Mouse (Mus musculus) hindbrain, embryonic 16.5 days (tissue): Measurements from ENCODE around the gene Zfand4. TPM values are rescaled to one million over a fixed set of nuclear protein-coding genes. Genes with fewer than 3 reads are reported as not detected.

Experiments
- ATAC-seq: fragments of 200-750 bp; cut with Nextera tagmentation; 2 replicates; pipeline ENCODE4 v1.8.0; 2017; ENCODE audit warnings: moderate TSS enrichment, moderate library complexity
- H3K27ac ChIP-seq: fragments of 300-500 bp; sonication (generic); 2 replicates; pipeline ENCODE4 v1.5.1; 2014; ENCODE audit warnings: low read depth, mild to moderate bottlenecking, control low read depth, low read length, moderate library complexity
- H3K27me3 ChIP-seq: fragments of 300-500 bp; sonication (generic); replicated peaks from 2 replicates; pipeline ENCODE4 v1.6.1; 2014; ENCODE audit warnings: low read length; ENCODE audit not compliant: control insufficient read depth, insufficient read depth
- H3K36me3 ChIP-seq: fragments of 300-500 bp; sonication (generic); 2 replicates; pipeline ENCODE4 v1.6.1; 2014; ENCODE audit warnings: mild to moderate bottlenecking, low read length, moderate library complexity, mixed read lengths; ENCODE audit not compliant: control insufficient read depth, insufficient read depth
- H3K4me1 ChIP-seq: fragments of 300-500 bp; sonication (generic); 2 replicates; pipeline ENCODE4 v1.6.1; 2014; ENCODE audit warnings: low read depth, low read length; ENCODE audit not compliant: control insufficient read depth, insufficient read depth
- H3K4me2 ChIP-seq: fragments of 300-500 bp; sonication (generic); 2 replicates; pipeline ENCODE4 v1.6.1; 2014; ENCODE audit warnings: mild to moderate bottlenecking, low read length, control low read depth, moderate library complexity
- H3K4me3 ChIP-seq: fragments of 300-500 bp; sonication (generic); 2 replicates; pipeline ENCODE4 v1.5.1; 2014; ENCODE audit warnings: mild to moderate bottlenecking, low read length, control low read depth, moderate library complexity
- H3K9ac ChIP-seq: fragments of 300-500 bp; sonication (generic); 2 replicates; pipeline ENCODE4 v1.6.1; 2014; ENCODE audit warnings: low read depth, mild to moderate bottlenecking, control low read depth, low read length, moderate library complexity
- H3K9me3 ChIP-seq: fragments of 300-500 bp; sonication (generic); 2 replicates; pipeline ENCODE4 v1.6.1; 2014; ENCODE audit warnings: mild to moderate bottlenecking, low read length, moderate library complexity; ENCODE audit not compliant: control insufficient read depth
- WGBS: fragments of 180-500 bp; shearing (Covaris S2); extraction: QIAGEN DNeasy Blood & Tissue Kit; methylation state at CpG from one replicate; pipeline ENCODE4 v1.1.7; 2014; 5-methylcytosine and 5-hydroxymethylcytosine counted together
- polyA plus RNA-seq: library from polyadenylated mRNA; unstranded; fragments of >200 nt; fragmentation: Nextera tagmentation; extraction: Ambion mirVana; gene quantifications from 2 replicates; pipeline ENCODE4 v1.2.1, GENCODE M21; 2015

Gene Zfand4
- polyA plus RNA-seq, 1 experiment from 2014 or later = 6.7 TPM

GRCm38 (mm10) chr6:116356948-116357325 lies 92.9 kb downstream of the Zfand4 start:
- Histone ChIP-seq H3K4me2 (no peak overlapping the region), H3K9ac (no peak overlapping the region), H3K4me1 (no peaks in the 10 kb centered on the region), H3K36me3 (no peaks in the 10 kb centered on the region), H3K27me3 (no peaks in the 10 kb centered on the region), H3K4me3 (no peak overlapping the region), H3K27ac (no peak overlapping the region), H3K9me3 (no peaks in the 10 kb centered on the region)
- WGBS = 54% methylated on average over 4 of the region's 4 CpGs
- ATAC-seq = no peak

DNA sequence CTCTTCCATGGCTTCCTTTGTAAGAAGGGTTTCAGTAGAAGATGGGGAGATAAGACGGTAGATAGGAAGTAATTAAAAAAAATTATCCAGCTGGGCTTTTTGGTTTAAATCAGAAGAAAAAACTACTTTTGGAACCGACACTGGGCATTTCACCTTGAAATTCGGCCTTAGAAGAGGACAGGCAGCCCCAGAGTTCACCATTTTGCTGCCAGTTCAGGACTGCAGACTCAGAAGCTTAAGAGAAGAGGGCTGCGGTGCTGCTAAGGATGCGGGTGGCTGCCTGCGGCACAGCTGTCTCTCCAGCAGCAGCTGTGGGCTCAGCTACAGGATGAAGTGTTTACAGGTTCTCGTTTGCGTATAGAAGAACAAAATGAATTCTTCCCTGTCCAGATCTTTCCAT lies 94.0 kb downstream of the Zfand4 start:
- no peaks in the 10 kb centered on the region for H3K4me1 ChIP-seq
- H3K4me3 ChIP-seq = no peak overlapping the region
- no peak overlapping the region for H3K27ac ChIP-seq
- ATAC-seq = no peak
- H3K4me2 ChIP-seq = no peak overlapping the region
- no peaks in the 10 kb centered on the region for H3K36me3 ChIP-seq
- no peaks in the 10 kb centered on the region for H3K27me3 ChIP-seq
- H3K9ac ChIP-seq = no peak overlapping the region
- WGBS = 75% methylated on average over 8 of the region's 8 CpGs
- no peaks in the 10 kb centered on the region for H3K9me3 ChIP-seq

DNA sequence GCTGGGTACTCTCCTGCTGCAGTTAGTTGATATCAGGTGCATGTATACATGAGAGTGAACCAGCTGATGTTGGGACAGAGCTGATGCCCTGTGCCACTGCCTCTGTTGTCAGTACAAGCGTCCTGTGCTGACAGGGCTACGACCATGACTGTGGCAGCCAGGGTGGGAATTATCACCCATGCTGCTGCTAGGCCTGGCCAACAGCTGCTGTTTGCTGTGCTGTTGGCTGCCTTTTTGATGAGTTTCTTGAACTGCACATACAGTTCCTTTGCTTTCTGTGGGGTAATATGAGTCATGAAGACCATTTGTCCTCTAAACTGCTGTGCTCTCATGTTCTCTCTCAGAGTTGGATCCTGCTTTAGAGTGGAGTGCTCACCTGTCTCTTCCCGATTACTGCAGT lies 95.2 kb downstream of the Zfand4 start:
- no peaks in the 10 kb centered on the region for H3K27me3 ChIP-seq
- no peaks in the 10 kb centered on the region for H3K36me3 ChIP-seq
- no peak overlapping the region for H3K9ac ChIP-seq
- no peak overlapping the region for H3K27ac ChIP-seq
- no peaks in the 10 kb centered on the region for H3K4me1 ChIP-seq
- no peak overlapping the region for H3K4me2 ChIP-seq
- H3K9me3 ChIP-seq = no peaks in the 10 kb centered on the region
- ATAC-seq = 0 out of 2 replicates have a peak, but pooled peaks have one; percentile 27
- H3K4me3 ChIP-seq = no peak overlapping the region
- 73% methylated on average over 3 of the region's 3 CpGs for WGBS

- Histone ChIP-seq H3K9me3 (0 out of 2 replicates have a peak, but pooled peaks cover 2% of the 10 kb centered on the region), H3K27me3 (no peaks in the 10 kb centered on the region), H3K27ac (no peak overlapping the region), H3K36me3 (no peaks in the 10 kb centered on the region; the same call in 1 of the 2 replicates), H3K4me2 (no peak overlapping the region), H3K4me3 (no peak overlapping the region), H3K4me1 (no peaks in the 10 kb centered on the region), H3K9ac (no peak overlapping the region)
- WGBS = 88% methylated on average over 3 of the region's 3 CpGs
- no peak for ATAC-seq
These were observed 97.4 kb downstream of the Zfand4 start for GRCm38 (mm10) chr6:116361463-116361862.

- 0 out of 2 replicates have a peak, but pooled peaks cover 2% of the 10 kb centered on the region for H3K9me3 ChIP-seq
- H3K36me3 ChIP-seq = no peaks in the 10 kb centered on the region; the same call in 1 of the 2 replicates
- no peak overlapping the region for H3K4me2 ChIP-seq
- no peaks in the 10 kb centered on the region for H3K4me1 ChIP-seq
- no peaks in the 10 kb centered on the region for H3K27me3 ChIP-seq
- no peak overlapping the region for H3K9ac ChIP-seq
- WGBS = 90% methylated on average over 4 of the region's 4 CpGs
- ATAC-seq = no peak
- no peak overlapping the region for H3K27ac ChIP-seq
- H3K4me3 ChIP-seq = no peak overlapping the region
These were observed 98.0 kb downstream of the Zfand4 start for GRCm38 (mm10) chr6:116361993-116362392.

DNA sequence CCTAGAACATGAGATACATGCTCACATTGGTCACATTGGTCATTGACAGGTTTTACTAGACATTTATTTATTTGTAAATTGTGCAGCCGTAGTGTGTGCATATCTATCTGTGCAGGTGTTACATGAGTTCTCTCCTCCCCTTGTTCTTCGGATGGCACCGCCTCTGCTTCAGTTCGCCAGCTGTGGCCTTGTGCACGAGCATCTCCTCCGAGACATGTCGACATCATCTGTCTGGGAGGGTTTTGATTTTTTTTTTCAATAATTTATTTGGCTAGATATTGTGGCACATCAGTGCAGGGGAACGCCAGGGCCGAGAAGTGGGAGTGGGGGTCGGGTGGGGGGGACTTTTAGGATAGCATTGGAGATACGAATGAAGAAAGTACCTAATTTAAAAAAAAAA lies 103.9 kb downstream of the Zfand4 start:
- no peak overlapping the region for H3K4me2 ChIP-seq
- no peaks in the 10 kb centered on the region for H3K27me3 ChIP-seq
- no peak overlapping the region for H3K27ac ChIP-seq
- no peak overlapping the region for H3K9ac ChIP-seq
- no peaks in the 10 kb centered on the region for H3K4me1 ChIP-seq
- no peak overlapping the region for H3K4me3 ChIP-seq
- H3K36me3 ChIP-seq = no peaks in the 10 kb centered on the region; the same call in 1 of the 2 replicates
- ATAC-seq = no peak
- 74% methylated on average over 11 of the region's 11 CpGs for WGBS
- H3K9me3 ChIP-seq = 0 out of 2 replicates have a peak, but pooled peaks cover 2% of the 10 kb centered on the region

DNA sequence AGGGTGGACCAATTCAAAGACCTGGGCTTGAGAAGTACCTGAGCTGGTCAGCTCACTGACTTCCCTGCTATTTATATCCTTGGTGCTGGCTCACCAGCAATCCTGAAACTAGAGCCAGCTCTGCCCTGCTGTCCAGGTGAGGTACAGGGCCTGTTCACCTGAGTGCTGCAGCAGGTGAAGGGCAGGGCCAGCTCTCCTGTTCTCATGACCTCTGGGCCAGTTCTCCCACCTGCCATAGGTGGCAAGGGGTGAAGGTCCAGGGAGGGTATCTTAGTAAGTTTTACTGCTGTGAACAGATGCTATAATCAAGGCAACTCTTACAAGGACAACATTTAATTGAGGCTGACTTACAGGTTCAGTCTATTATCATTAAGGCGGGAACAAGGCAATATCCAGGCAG lies 105.8 kb downstream of the Zfand4 start:
- Histone ChIP-seq H3K4me2 (no peak overlapping the region), H3K27ac (no peak overlapping the region), H3K9me3 (0 out of 2 replicates have a peak, but pooled peaks cover under 1% of the 10 kb centered on the region), H3K36me3 (no peaks in the 10 kb centered on the region; the same call in 1 of the 2 replicates), H3K4me1 (no peaks in the 10 kb centered on the region), H3K27me3 (no peaks in the 10 kb centered on the region), H3K4me3 (no peak overlapping the region), H3K9ac (no peak overlapping the region)
- ATAC-seq = no peak
- 100% methylated on average over 1 of the region's 1 CpGs for WGBS

- Histone ChIP-seq H3K27ac (no peak overlapping the region), H3K36me3 (no peaks in the 10 kb centered on the region; the same call in 1 of the 2 replicates), H3K27me3 (no peaks in the 10 kb centered on the region), H3K4me3 (no peak overlapping the region), H3K9ac (no peak overlapping the region), H3K9me3 (no peaks in the 10 kb centered on the region), H3K4me1 (no peaks in the 10 kb centered on the region), H3K4me2 (no peak overlapping the region)
- WGBS = 97% methylated on average over 6 of the region's 6 CpGs
- peak; percentile 30; the same call in 1 of the 2 replicates for ATAC-seq
These were observed 106.4 kb downstream of the Zfand4 start for GRCm38 (mm10) chr6:116370216-116370976.

GRCm38 (mm10) chr6:116371500-116371899 lies 107.5 kb downstream of the Zfand4 start:
- ATAC-seq = no peak

More at GRCm38 (mm10) chr6:116371500-116371899, 107.5 kb downstream of the Zfand4 start:
- H3K36me3 ChIP-seq = no peaks in the 10 kb centered on the region
- no peak overlapping the region for H3K9ac ChIP-seq
- WGBS = 93% methylated on average over 3 of the region's 3 CpGs
- H3K27ac ChIP-seq = no peak overlapping the region
- H3K4me1 ChIP-seq = no peaks in the 10 kb centered on the region
- no peaks in the 10 kb centered on the region for H3K27me3 ChIP-seq
- H3K4me2 ChIP-seq = no peak overlapping the region
- H3K9me3 ChIP-seq = no peaks in the 10 kb centered on the region
- H3K4me3 ChIP-seq = no peak overlapping the region
